35 mouse cellular contexts compared by ENCODE assay signal in genomic region chr6:41257432-41257831, GRCm38 (mm10). TPM values are rescaled to one million over a fixed set of nuclear protein-coding genes. Genes with fewer than 3 reads are reported as not detected.
DNase-seq lines count a peak whose midpoint lies in the region; ATAC-seq and TF ChIP-seq lines count a peak whose summit lies in the region.
"Had no signal": no experiment of that assay in that cellular context is flagged by ENCODE, and none has a peak within 500 bp of the region (broad histone marks: within the 10 kb centered on the region; RNA-seq: fewer than 3 reads in every experiment).

No protein-coding gene starts in this region.

- no peak for ATAC-seq in heart, embryonic 14.5 days (ENCODE audit: insufficient number of reproducible peaks, insufficient read depth, low FRiP score, low read depth)
- peak; percentile 50; the same call in 1 of the 2 replicates for ATAC-seq in limb, embryonic 14.5 days (ENCODE audit: low FRiP score, low read depth)
- ATAC-seq in forebrain, embryonic 14.5 days: no peak
- ATAC-seq: activated CD4-positive, CD25-positive, alpha-beta regulatory T cell, adult 4 months; CD4-positive, CD25-positive, alpha-beta regulatory T cell, adult 4 months; forebrain, embryonic 15.5 days; intestine, postnatal 0 days had no signal

- no peaks in the 10 kb centered on the region for H3K27me3 ChIP-seq in heart, embryonic 14.5 days (ENCODE audit: control insufficient read depth, insufficient read depth, low read length)
- H3K27me3 ChIP-seq in limb, embryonic 14.5 days (ENCODE audit: control insufficient read depth, insufficient read depth, low read length): no peaks in the 10 kb centered on the region
- H3K27me3 ChIP-seq in limb, embryonic 10.5 days (ENCODE audit: low read depth, poor library complexity, severe bottlenecking): no peaks in the 10 kb centered on the region
- no peaks in the 10 kb centered on the region for H3K27me3 ChIP-seq in myocyte (ENCODE audit: control insufficient read depth, insufficient read depth, insufficient read length)
- H3K27me3 ChIP-seq in forebrain, embryonic 14.5 days (replicated peaks; ENCODE audit: control insufficient read depth, insufficient read depth, low read length): no peaks in the 10 kb centered on the region
- H3K27me3 ChIP-seq: embryonic facial prominence, embryonic 15.5 days; forebrain, embryonic 15.5 days; heart, embryonic 13.5 days; hindbrain, embryonic 12.5 days; hindbrain, embryonic 15.5 days had no signal

- no peaks in the 10 kb centered on the region for H3K79me2 ChIP-seq in myocyte (ENCODE audit: control insufficient read depth, insufficient read depth)

- no peaks in the 10 kb centered on the region for H3K9me3 ChIP-seq in heart, embryonic 14.5 days (ENCODE audit: control insufficient read depth, low read length)
- H3K9me3 ChIP-seq in limb, embryonic 14.5 days (ENCODE audit: control insufficient read depth, low read length): no peaks in the 10 kb centered on the region
- no peaks in the 10 kb centered on the region for H3K9me3 ChIP-seq in limb, embryonic 10.5 days (replicated peaks)
- H3K9me3 ChIP-seq in forebrain, embryonic 14.5 days (replicated peaks; ENCODE audit: control insufficient read depth, low read length): no peaks in the 10 kb centered on the region
- H3K9me3 ChIP-seq: embryonic facial prominence, embryonic 15.5 days; forebrain, embryonic 15.5 days; heart, embryonic 10.5 days; heart, embryonic 13.5 days; hindbrain, embryonic 12.5 days; hindbrain, embryonic 15.5 days had no signal

- no peak overlapping the region for H3K27ac ChIP-seq in heart, embryonic 14.5 days (replicated peaks in 1 of 2; ENCODE audit: control insufficient read depth in 1 of 2, insufficient read depth in 1 of 2, low read depth in 2 of 2, low read length in 2 of 2)
- no peak overlapping the region for H3K27ac ChIP-seq in limb, embryonic 14.5 days (replicated peaks; ENCODE audit: low read depth, low read length)
- no peak overlapping the region for H3K27ac ChIP-seq in limb, embryonic 10.5 days
- H3K27ac ChIP-seq in forebrain, embryonic 14.5 days (ENCODE audit: low read depth, low read length): no peak overlapping the region
- H3K27ac ChIP-seq: embryonic facial prominence, embryonic 15.5 days; forebrain, embryonic 15.5 days; heart, adult 2 months; heart, embryonic 10.5 days; heart, embryonic 13.5 days; hindbrain, embryonic 12.5 days; hindbrain, embryonic 15.5 days had no signal

- no peak for TF ChIP-seq POLR2A in limb, embryonic 14.5 days (IDR thresholded peaks at IDR 0.05; ENCODE audit: borderline replicate concordance, extremely low read depth, insufficient read depth, insufficient read length)
- TF ChIP-seq POLR2A in myocyte (IDR thresholded peaks at IDR 0.05; ENCODE audit: insufficient read length, low read depth): no peak

- H3K4me1 ChIP-seq in heart, embryonic 14.5 days (ENCODE audit: control insufficient read depth in 2 of 2, insufficient read depth in 2 of 2, low read length in 2 of 2): peaks cover 0 to 4% of the 10 kb centered on the region in 2 experiments; a peak in 2 of 4 replicates
- no peaks in the 10 kb centered on the region for H3K4me1 ChIP-seq in limb, embryonic 14.5 days (ENCODE audit: control insufficient read depth, insufficient read depth, low read length)
- no peaks in the 10 kb centered on the region for H3K4me1 ChIP-seq in limb, embryonic 10.5 days
- H3K4me1 ChIP-seq in forebrain, embryonic 14.5 days (ENCODE audit: control insufficient read depth, insufficient read depth, low read length): no peaks in the 10 kb centered on the region
- H3K4me1 ChIP-seq: embryonic facial prominence, embryonic 15.5 days; forebrain, embryonic 15.5 days; heart, embryonic 10.5 days; hindbrain, embryonic 12.5 days; hindbrain, embryonic 15.5 days had no signal

- no peak overlapping the region for H3K4me3 ChIP-seq in heart, embryonic 14.5 days (ENCODE audit: control insufficient read depth in 1 of 2, insufficient read depth in 1 of 2, low read depth in 1 of 2, low read length in 2 of 2)
- no peak overlapping the region for H3K4me3 ChIP-seq in limb, embryonic 14.5 days (replicated peaks; ENCODE audit: low read length)
- no peak overlapping the region for H3K4me3 ChIP-seq in limb, embryonic 10.5 days
- no peak overlapping the region for H3K4me3 ChIP-seq in myocyte
- H3K4me3 ChIP-seq in forebrain, embryonic 14.5 days (ENCODE audit: low read depth, low read length): no peak overlapping the region
- H3K4me3 ChIP-seq: embryonic facial prominence, embryonic 15.5 days; forebrain, embryonic 15.5 days; heart, adult 2 months; heart, embryonic 10.5 days; heart, embryonic 13.5 days; hindbrain, embryonic 12.5 days; hindbrain, embryonic 15.5 days had no signal

- H3K36me3 ChIP-seq in heart, embryonic 14.5 days (ENCODE audit: control insufficient read depth, insufficient read depth, low read length): no peaks in the 10 kb centered on the region
- no peaks in the 10 kb centered on the region for H3K36me3 ChIP-seq in limb, embryonic 14.5 days (ENCODE audit: control insufficient read depth, insufficient read depth, low read length)
- H3K36me3 ChIP-seq in limb, embryonic 10.5 days: no peaks in the 10 kb centered on the region
- no peaks in the 10 kb centered on the region for H3K36me3 ChIP-seq in myocyte (ENCODE audit: control insufficient read depth, insufficient read depth)
- H3K36me3 ChIP-seq in forebrain, embryonic 14.5 days (ENCODE audit: control insufficient read depth, insufficient read depth, low read length): no peaks in the 10 kb centered on the region
- H3K36me3 ChIP-seq: embryonic facial prominence, embryonic 15.5 days; forebrain, embryonic 15.5 days; heart, embryonic 10.5 days; heart, embryonic 13.5 days; hindbrain, embryonic 12.5 days; hindbrain, embryonic 15.5 days had no signal

- H3K4me2 ChIP-seq in heart, embryonic 14.5 days (ENCODE audit: low read length): 0 out of 2 replicates have a peak overlapping the region, but pooled peaks have one; percentile 4
- no peak overlapping the region for H3K4me2 ChIP-seq in limb, embryonic 14.5 days (replicated peaks; ENCODE audit: low read depth, low read length, severe bottlenecking)
- H3K4me2 ChIP-seq in myocyte (ENCODE audit: low read depth): peak overlapping the region; percentile 63
- H3K4me2 ChIP-seq in forebrain, embryonic 14.5 days (ENCODE audit: low read length): no peak overlapping the region
- H3K4me2 ChIP-seq: embryonic facial prominence, embryonic 15.5 days; forebrain, embryonic 15.5 days; heart, embryonic 13.5 days; hindbrain, embryonic 12.5 days; hindbrain, embryonic 15.5 days had no signal

- no peak for DNase-seq in heart, postnatal 4 days
- DNase-seq in limb, embryonic 14.5 days (ENCODE audit: low spot score): peak; percentile 8
- no peak for DNase-seq in limb, embryonic 10.5 days (ENCODE audit: low spot score)
- no peak for DNase-seq in forebrain, embryonic 14.5 days (ENCODE audit: low spot score)
- DNase-seq: adrenal gland, adult 8-10 months; adrenal gland, postnatal 25 days; B cell, adult 2 months; cerebellum, adult 11-12 months; cerebellum, adult 8-10 months; cerebellum, postnatal 10 days; cerebellum, postnatal 36 days; embryo, embryonic 11 days; gastrocnemius, postnatal 10 days; gastrocnemius, postnatal 36 days; heart, adult 2 months; heart, postnatal 10 days had no signal

- H3K9ac ChIP-seq in heart, embryonic 14.5 days (ENCODE audit: low read length): no peak overlapping the region
- no peak overlapping the region for H3K9ac ChIP-seq in limb, embryonic 14.5 days (ENCODE audit: low read depth, low read length, severe bottlenecking)
- H3K9ac ChIP-seq in forebrain, embryonic 14.5 days (ENCODE audit: low read length): no peak overlapping the region
- H3K9ac ChIP-seq: embryonic facial prominence, embryonic 15.5 days; forebrain, embryonic 15.5 days; heart, embryonic 13.5 days; hindbrain, embryonic 12.5 days; hindbrain, embryonic 15.5 days had no signal

- H3ac ChIP-seq in myocyte (ENCODE audit: control insufficient read depth, insufficient read length): no peak overlapping the region

- 55% methylated on average over 3 of the region's 3 CpGs for WGBS in heart, embryonic 14.5 days
- 69% methylated on average over 3 of the region's 3 CpGs for WGBS in limb, embryonic 14.5 days
- 91% methylated on average over 3 of the region's 3 CpGs for WGBS in limb, embryonic 10.5 days
- 83% methylated on average over 3 of the region's 3 CpGs for WGBS in forebrain, embryonic 14.5 days

TF ChIP-seq in myocyte, 11 proteins besides CTCF, POLR2A, EP300 and RAD21:
- TF ChIP-seq MYOG (IDR thresholded peaks at IDR 0.05; ENCODE audit: control insufficient read depth in 1 of 3, insufficient read depth in 1 of 3, insufficient read length in 2 of 3, low read depth in 2 of 3) (peak in 2 of 3 experiments; percentile 17 to 91), CEBPB (IDR thresholded peaks at IDR 0.05; ENCODE audit: insufficient read depth, poor library complexity, severe bottlenecking) (peak; percentile 96), TCF3 (IDR thresholded peaks at IDR 0.05; ENCODE audit: insufficient read length, low read depth) (no peak), TCF12 (IDR thresholded peaks at IDR 0.05; ENCODE audit: insufficient read depth, poor library complexity, severe bottlenecking) (peak; percentile 81), REST (IDR thresholded peaks at IDR 0.05; ENCODE audit: insufficient read depth, insufficient read length) (no peak), MYOD1 (IDR thresholded peaks at IDR 0.05; ENCODE audit: control insufficient read depth in 1 of 3, insufficient read length in 2 of 3, low read depth in 2 of 3) (peak; percentile 73 to 93 (median 79)), SRF (IDR thresholded peaks at IDR 0.05; ENCODE audit: control insufficient read depth, insufficient read length, low read depth) (no peak)

RNA-seq across cellular contexts. Expression of gene Try4, which starts 44.6 kb away (rescaled TPM):
- polyA plus RNA-seq in heart, embryonic 14.5 days (2014; fragmentation: Nextera tagmentation; extraction: Ambion mirVana): not detected in 2 replicates
- not detected for total RNA-seq in heart, postnatal 4 days (2021)
- 0.24 TPM in 1 of 2 replicates, not detected in the other for polyA plus RNA-seq in limb, embryonic 14.5 days (2012; rRNA removed)
- polyA plus RNA-seq in limb, embryonic 14.5 days (2014; fragmentation: Nextera tagmentation; extraction: Ambion mirVana): not detected in 2 replicates
- not detected in 2 replicates for polyA plus RNA-seq in limb, embryonic 10.5 days (2016; fragmentation: Nextera tagmentation; extraction: Ambion mirVana)
- not detected for polyA plus RNA-seq in myocyte (2012; fragmentation: generic; extraction: Trizol)
- not detected in 2 replicates for polyA plus RNA-seq in forebrain, embryonic 14.5 days (2014; fragmentation: Nextera tagmentation; extraction: Ambion mirVana)
- total RNA-seq: adrenal gland, adult 8-10 months; gastrocnemius, adult 18-20 months; gastrocnemius, postnatal 10 days; gastrocnemius, postnatal 36 days; granulocyte monocyte progenitor cell, adult 5-6 weeks; heart, adult 2 months; heart, postnatal 10 days; hematopoietic stem cell, adult 5-6 weeks; MEL had no signal
- polyA plus RNA-seq: activated CD4-positive, CD25-positive, alpha-beta regulatory T cell, adult 4 months; brain, embryonic 14.5 days; CD4-positive, CD25-positive, alpha-beta regulatory T cell, adult 4 months; cortical plate, adult 2 months; embryonic facial prominence, embryonic 11.5 days; embryonic facial prominence, embryonic 15.5 days; forebrain, embryonic 11.5 days; forebrain, embryonic 15.5 days; heart, embryonic 10.5 days; heart, embryonic 13.5 days; hindbrain, embryonic 12.5 days; hindbrain, embryonic 15.5 days had no signal

RNA-seq across cellular contexts. Expression of gene Try5, which starts 59.2 kb away (rescaled TPM):
- not detected in 2 replicates for polyA plus RNA-seq in heart, embryonic 14.5 days (2014; fragmentation: Nextera tagmentation; extraction: Ambion mirVana)
- not detected for total RNA-seq in heart, postnatal 4 days (2021)
- polyA plus RNA-seq in limb, embryonic 14.5 days (2012; rRNA removed): not detected in 2 replicates
- polyA plus RNA-seq in limb, embryonic 14.5 days (2014; fragmentation: Nextera tagmentation; extraction: Ambion mirVana): not detected in 2 replicates
- polyA plus RNA-seq in limb, embryonic 10.5 days (2016; fragmentation: Nextera tagmentation; extraction: Ambion mirVana): not detected in 2 replicates
- polyA plus RNA-seq in myocyte (2012; fragmentation: generic; extraction: Trizol): 34.1 TPM
- polyA plus RNA-seq in forebrain, embryonic 14.5 days (2014; fragmentation: Nextera tagmentation; extraction: Ambion mirVana): 0.47 and 0.60 TPM in 2 replicates
- total RNA-seq: adrenal gland, adult 8-10 months; adrenal gland, postnatal 25 days; gastrocnemius, adult 18-20 months; gastrocnemius, postnatal 10 days; gastrocnemius, postnatal 36 days; granulocyte monocyte progenitor cell, adult 5-6 weeks; heart, adult 2 months; heart, postnatal 10 days; hematopoietic stem cell, adult 5-6 weeks; MEL had no signal
- polyA plus RNA-seq: CD4-positive, CD25-positive, alpha-beta regulatory T cell, adult 4 months; cortical plate, adult 2 months; embryonic facial prominence, embryonic 11.5 days; embryonic facial prominence, embryonic 15.5 days; forebrain, embryonic 11.5 days; heart, adult 2 months; heart, embryonic 10.5 days; heart, embryonic 13.5 days; hindbrain, embryonic 12.5 days had no signal

Comparison
In these comparisons a context has a peak if more than half of its experiments do, and no peak if none do; other contexts are left out.
1. H3K4me2 ChIP-seq: peak in heart, embryonic 14.5 days (single experiment) and myocyte (single experiment); none in limb, embryonic 14.5 days (single experiment) and forebrain, embryonic 14.5 days (single experiment).
2. RNA of gene Try5, which starts 59.2 kb away (polyA plus RNA-seq): 34.1 TPM in myocyte (single experiment); 0.47 to 0.60 TPM in forebrain, embryonic 14.5 days, not detected in limb, embryonic 14.5 days, not detected in heart, embryonic 14.5 days and not detected in limb, embryonic 10.5 days; every median in the first group is over 10 times any median in the second.